Mouse (Mus musculus) embryonic facial prominence, embryonic 15.5 days (tissue): ENCODE measurements around the gene Gmip. TPM values are rescaled to one million over a fixed set of nuclear protein-coding genes. Genes with fewer than 3 reads are reported as not detected.

Source experiments
- ATAC-seq: fragments of 200-750 bp; cut with Nextera tagmentation; 2 replicates; pipeline ENCODE4 v1.8.0; 2017; ENCODE audit warnings: low read depth, moderate TSS enrichment; ENCODE audit not compliant: insufficient number of reproducible peaks, low FRiP score, low TSS enrichment
- H3K27ac ChIP-seq: fragments of 300-500 bp; sonication (generic); replicated peaks from 2 replicates; pipeline ENCODE4 v1.5.1; 2015; ENCODE audit warnings: mild to moderate bottlenecking, inconsistent platforms
- H3K27me3 ChIP-seq: fragments of 300-500 bp; sonication (generic); 2 replicates; pipeline ENCODE4 v1.6.1; 2015; ENCODE audit warnings: inconsistent platforms
- H3K36me3 ChIP-seq: fragments of 300-500 bp; sonication (generic); 2 replicates; pipeline ENCODE4 v1.6.1; 2015; ENCODE audit warnings: mild to moderate bottlenecking, inconsistent platforms
- H3K4me1 ChIP-seq: fragments of 300-500 bp; sonication (generic); 2 replicates; pipeline ENCODE4 v1.6.1; 2015; ENCODE audit warnings: inconsistent platforms
- H3K4me2 ChIP-seq: fragments of 300-500 bp; sonication (generic); replicated peaks from 2 replicates; pipeline ENCODE4 v1.6.1; 2015; ENCODE audit warnings: mild to moderate bottlenecking, inconsistent platforms
- H3K4me3 ChIP-seq: fragments of 300-500 bp; sonication (generic); replicated peaks from 2 replicates; pipeline ENCODE4 v1.5.1; 2015; ENCODE audit warnings: mild to moderate bottlenecking, inconsistent platforms
- H3K9ac ChIP-seq: fragments of 300-500 bp; sonication (generic); 2 replicates; pipeline ENCODE4 v1.6.1; 2015; ENCODE audit warnings: inconsistent platforms
- H3K9me3 ChIP-seq: fragments of 300-500 bp; sonication (generic); replicated peaks from 2 replicates; pipeline ENCODE4 v1.6.1; 2016; ENCODE audit warnings: inconsistent platforms
- WGBS: fragments of 180-500 bp; shearing (Covaris S2); methylation state at CpG from one replicate; pipeline ENCODE4 v1.1.7; 2015; 5-methylcytosine and 5-hydroxymethylcytosine counted together
- polyA plus RNA-seq: library from polyadenylated mRNA; unstranded; fragments of >200 nt; fragmentation: Nextera tagmentation; extraction: Ambion mirVana; gene quantifications from 2 replicates; pipeline ENCODE4 v1.2.1, GENCODE M21; 2015

Gmip gene
- polyA plus RNA-seq, 1 experiment from 2014 or later: 9.5 TPM

GRCm38 (mm10) chr8:69803366-69803765 lies 5.1 kb upstream of the Gmip start:
- H3K36me3 ChIP-seq: peaks cover 94% of the 10 kb centered on the region
- H3K9me3 ChIP-seq: no peaks in the 10 kb centered on the region
- no peak for ATAC-seq
- WGBS: 94% methylated on average over 7 of the region's 7 CpGs
- no peak overlapping the region for H3K4me3 ChIP-seq
- H3K4me2 ChIP-seq: no peak overlapping the region
- H3K27me3 ChIP-seq: no peaks in the 10 kb centered on the region
- H3K4me1 ChIP-seq: peaks cover 4% of the 10 kb centered on the region
- no peak overlapping the region for H3K27ac ChIP-seq
- no peak overlapping the region for H3K9ac ChIP-seq

DNA sequence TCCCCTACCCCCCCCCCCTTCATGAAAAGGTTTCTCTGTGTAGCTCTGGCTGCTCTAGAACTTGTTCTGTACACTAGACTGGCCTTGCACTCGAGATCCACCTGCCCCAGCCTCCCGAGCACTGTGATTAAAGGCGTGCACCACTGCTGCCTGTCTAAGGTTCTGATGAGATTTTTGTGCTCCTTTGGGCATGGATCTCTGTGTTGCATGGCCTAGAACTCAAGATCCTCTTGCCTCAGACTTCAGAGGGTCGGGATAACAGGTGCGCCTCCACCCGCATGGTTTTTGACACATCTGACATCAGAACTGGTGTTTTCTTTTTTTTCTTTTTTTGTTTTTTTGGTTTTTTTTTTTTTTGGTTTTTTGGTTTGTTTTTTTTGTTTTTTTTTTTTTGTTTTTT lies 3.9 kb upstream of the Gmip start:
- Histone ChIP-seq H3K27me3 (no peaks in the 10 kb centered on the region), H3K4me3 (no peak overlapping the region), H3K4me1 (peaks cover 13% of the 10 kb centered on the region), H3K4me2 (no peak overlapping the region), H3K27ac (no peak overlapping the region), H3K9ac (no peak overlapping the region), H3K36me3 (peaks cover 82% of the 10 kb centered on the region), H3K9me3 (no peaks in the 10 kb centered on the region)
- WGBS: 86% methylated on average over 6 of the region's 6 CpGs
- no peak for ATAC-seq

DNA sequence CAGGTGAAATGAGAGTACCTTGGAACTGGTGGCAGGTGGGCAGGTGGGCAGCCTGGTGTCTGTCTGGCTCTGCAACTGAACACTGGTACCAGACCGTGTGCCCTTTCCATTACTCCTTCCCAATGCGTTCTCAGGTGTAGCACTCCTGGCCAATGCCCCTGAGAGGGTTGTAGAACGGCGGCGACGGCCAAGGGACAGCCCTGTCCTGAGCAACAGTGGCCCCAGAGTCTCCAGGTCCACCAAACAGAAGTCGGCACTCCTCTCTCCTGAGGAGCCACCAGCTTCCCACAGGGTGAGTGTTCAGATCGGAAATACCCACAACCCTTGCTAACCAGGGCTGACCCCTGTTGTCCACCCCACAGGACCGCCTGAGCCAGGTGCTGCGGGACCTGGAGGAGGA lies 3.4 kb upstream of the Gmip start:
- peaks cover 76% of the 10 kb centered on the region for H3K36me3 ChIP-seq
- no peak overlapping the region for H3K27ac ChIP-seq
- H3K9ac ChIP-seq: no peak overlapping the region
- peaks cover 13% of the 10 kb centered on the region for H3K4me1 ChIP-seq
- no peak overlapping the region for H3K4me2 ChIP-seq
- H3K4me3 ChIP-seq: no peak overlapping the region
- no peaks in the 10 kb centered on the region for H3K27me3 ChIP-seq
- no peaks in the 10 kb centered on the region for H3K9me3 ChIP-seq
- WGBS: 88% methylated on average over 10 of the region's 10 CpGs
- no peak for ATAC-seq

DNA sequence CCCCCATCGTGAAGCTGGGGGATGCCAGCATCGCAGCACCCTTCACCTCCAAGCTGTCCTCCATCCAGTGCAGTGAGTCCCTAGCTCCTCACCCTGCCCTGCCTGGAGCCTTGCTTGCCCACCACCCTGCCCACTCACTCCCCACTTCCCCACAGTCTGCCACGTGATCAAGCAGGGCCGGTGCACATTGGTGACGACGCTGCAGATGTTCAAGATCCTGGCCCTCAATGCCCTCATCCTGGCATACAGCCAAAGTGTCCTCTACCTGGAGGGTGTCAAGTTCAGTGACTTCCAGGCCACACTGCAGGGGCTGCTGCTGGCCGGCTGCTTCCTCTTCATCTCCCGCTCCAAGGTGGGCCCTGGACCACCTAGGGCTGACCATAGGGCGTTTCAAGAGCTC lies 3.0 kb upstream of the Gmip start:
- WGBS: 92% methylated on average over 9 of the region's 9 CpGs
- no peaks in the 10 kb centered on the region for H3K27me3 ChIP-seq
- H3K4me2 ChIP-seq: no peak overlapping the region
- H3K9me3 ChIP-seq: no peaks in the 10 kb centered on the region
- peaks cover 72% of the 10 kb centered on the region for H3K36me3 ChIP-seq
- no peak overlapping the region for H3K4me3 ChIP-seq
- H3K4me1 ChIP-seq: peaks cover 13% of the 10 kb centered on the region
- ATAC-seq: no peak
- H3K27ac ChIP-seq: no peak overlapping the region
- H3K9ac ChIP-seq: no peak overlapping the region

DNA sequence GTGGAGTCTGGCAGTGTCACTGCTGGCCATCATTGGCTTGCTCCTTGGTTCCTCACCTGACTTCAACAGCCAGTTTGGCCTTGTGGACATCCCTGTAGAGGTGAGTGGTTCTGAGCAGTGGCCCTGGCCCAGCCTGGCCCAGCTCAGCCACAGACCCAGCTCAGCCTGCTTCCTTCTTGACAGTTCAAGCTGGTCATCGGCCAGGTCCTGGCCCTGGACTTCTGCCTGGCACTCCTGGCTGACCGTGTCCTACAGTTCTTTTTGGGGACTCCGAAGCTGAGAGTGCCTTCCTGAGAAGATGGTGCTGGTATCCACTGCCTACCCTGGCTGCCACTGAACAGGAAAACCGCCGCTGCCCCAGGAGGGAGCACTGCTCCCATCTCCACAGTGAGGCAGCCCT lies 1.2 kb upstream of the Gmip start:
- ATAC-seq: no peak
- H3K4me2 ChIP-seq: no peak overlapping the region
- H3K4me1 ChIP-seq: peaks cover 13% of the 10 kb centered on the region
- H3K36me3 ChIP-seq: peaks cover 67% of the 10 kb centered on the region
- 94% methylated on average over 5 of the region's 5 CpGs for WGBS
- no peaks in the 10 kb centered on the region for H3K27me3 ChIP-seq
- H3K4me3 ChIP-seq: no peak overlapping the region
- H3K9me3 ChIP-seq: no peaks in the 10 kb centered on the region
- H3K27ac ChIP-seq: no peak overlapping the region
- no peak overlapping the region for H3K9ac ChIP-seq

DNA sequence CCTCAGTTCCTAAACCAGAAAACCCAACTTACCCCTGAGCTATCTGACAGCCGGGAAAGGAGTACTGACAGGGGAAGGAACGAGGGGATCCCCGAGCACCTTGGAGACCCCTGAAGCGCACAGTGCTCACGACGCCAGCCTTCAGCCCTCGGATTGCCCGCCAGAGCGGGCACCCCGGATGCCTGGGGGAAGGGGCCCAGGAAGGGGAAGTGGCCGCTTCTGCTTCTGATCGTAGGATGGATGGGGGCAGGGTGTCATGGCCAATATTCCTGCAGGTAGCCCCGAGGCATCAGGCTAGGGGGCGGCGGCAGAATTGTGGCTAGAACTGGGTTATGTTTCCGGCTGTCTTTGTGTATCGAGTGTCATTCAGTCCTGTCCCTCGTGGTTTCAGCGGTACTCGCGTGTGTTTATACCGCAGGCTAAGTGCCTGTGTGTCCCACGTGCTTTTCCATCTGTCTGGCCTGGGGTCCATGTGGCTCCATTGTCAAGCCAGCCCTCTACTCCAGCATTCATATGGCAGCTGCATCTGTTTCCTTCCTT lies 455 bp downstream of the Gmip start:
- Histone ChIP-seq H3K9ac (peak overlapping the region; percentile 15), H3K4me1 (peaks cover 13% of the 10 kb centered on the region), H3K27ac (0 out of 2 replicates have a peak overlapping the region, but pooled peaks have one; percentile 28), H3K4me3 (peak overlapping the region; percentile 54), H3K36me3 (peaks cover 55% of the 10 kb centered on the region), H3K4me2 (peak overlapping the region; percentile 78), H3K27me3 (no peaks in the 10 kb centered on the region), H3K9me3 (no peaks in the 10 kb centered on the region)
- 0% methylated on average over 23 of the region's 23 CpGs for WGBS
- ATAC-seq: peak; percentile 46; the same call in 1 of the 2 replicates

GRCm38 (mm10) chr8:69809820-69810219 lies 1.3 kb downstream of the Gmip start:
- no peak overlapping the region for H3K27ac ChIP-seq
- peaks cover 13% of the 10 kb centered on the region for H3K4me1 ChIP-seq
- H3K36me3 ChIP-seq: peaks cover 54% of the 10 kb centered on the region
- no peak overlapping the region for H3K4me3 ChIP-seq
- no peak overlapping the region for H3K9ac ChIP-seq
- no peak for ATAC-seq
- H3K9me3 ChIP-seq: no peaks in the 10 kb centered on the region
- H3K27me3 ChIP-seq: no peaks in the 10 kb centered on the region
- no peak overlapping the region for H3K4me2 ChIP-seq
- WGBS: 53% methylated on average over 3 of the region's 3 CpGs

DNA sequence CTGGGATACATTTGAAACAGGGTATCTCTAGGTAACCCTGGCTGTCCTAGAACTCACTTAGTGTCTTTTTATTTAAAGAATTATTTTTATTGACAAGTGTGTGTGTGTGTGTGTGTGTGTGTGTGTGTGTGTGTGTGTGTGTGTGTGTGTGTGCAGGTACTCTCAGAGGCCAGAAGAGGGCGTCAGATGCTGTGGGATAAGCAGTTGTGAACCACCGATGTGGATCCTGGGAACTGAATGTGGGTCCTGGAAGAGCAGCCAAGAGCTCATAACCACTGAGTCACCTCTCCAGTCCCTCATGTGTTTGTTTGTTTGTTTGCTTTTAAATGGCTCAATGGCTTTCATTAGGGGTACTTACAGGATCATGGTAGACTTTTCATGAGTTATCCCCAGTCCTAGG lies 6.4 kb downstream of the Gmip start:
- Histone ChIP-seq H3K9me3 (no peaks in the 10 kb centered on the region), H3K4me2 (no peak overlapping the region), H3K27ac (no peak overlapping the region), H3K27me3 (no peaks in the 10 kb centered on the region), H3K4me1 (no peaks in the 10 kb centered on the region), H3K4me3 (no peak overlapping the region), H3K9ac (no peak overlapping the region), H3K36me3 (peaks cover 46% of the 10 kb centered on the region)
- 70% methylated on average over 2 of the region's 2 CpGs for WGBS
- ATAC-seq: no peak

GRCm38 (mm10) chr8:69815396-69815795 lies 6.9 kb downstream of the Gmip start:
- no peak overlapping the region for H3K4me2 ChIP-seq
- no peak overlapping the region for H3K27ac ChIP-seq
- H3K9me3 ChIP-seq: no peaks in the 10 kb centered on the region
- no peak overlapping the region for H3K9ac ChIP-seq
- no peak overlapping the region for H3K4me3 ChIP-seq
- H3K27me3 ChIP-seq: no peaks in the 10 kb centered on the region
- 93% methylated on average over 4 of the region's 4 CpGs for WGBS
- H3K4me1 ChIP-seq: no peaks in the 10 kb centered on the region
- peaks cover 46% of the 10 kb centered on the region for H3K36me3 ChIP-seq
- no peak for ATAC-seq

DNA sequence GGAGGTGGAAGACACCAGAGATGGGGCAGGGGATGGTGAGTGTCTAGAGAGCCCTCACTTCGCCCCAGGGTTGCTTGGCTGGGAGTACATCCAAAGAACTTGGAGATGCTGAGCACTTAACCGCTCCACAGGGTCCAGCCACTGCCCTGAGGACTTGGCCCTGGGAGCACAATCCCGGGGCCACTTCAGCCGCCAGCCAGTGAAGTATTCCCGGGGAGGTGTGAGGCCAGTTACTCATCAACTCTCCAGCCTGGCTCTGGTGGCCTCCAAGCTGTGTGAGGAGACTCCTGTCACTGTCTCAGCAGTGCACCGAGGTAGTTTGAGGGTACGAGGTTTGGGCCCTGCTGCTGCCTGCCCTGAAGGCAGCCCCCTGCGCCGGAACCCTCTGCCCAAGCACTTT lies 12.0 kb downstream of the Gmip start:
- no peaks in the 10 kb centered on the region for H3K27me3 ChIP-seq
- ATAC-seq: no peak
- H3K36me3 ChIP-seq: peaks cover 19% of the 10 kb centered on the region; the same call in 1 of the 2 replicates
- H3K27ac ChIP-seq: no peak overlapping the region
- H3K4me3 ChIP-seq: no peak overlapping the region
- no peak overlapping the region for H3K4me2 ChIP-seq
- H3K9me3 ChIP-seq: no peaks in the 10 kb centered on the region
- 74% methylated on average over 9 of the region's 9 CpGs for WGBS
- H3K4me1 ChIP-seq: peaks cover 29% of the 10 kb centered on the region
- H3K9ac ChIP-seq: no peak overlapping the region

DNA sequence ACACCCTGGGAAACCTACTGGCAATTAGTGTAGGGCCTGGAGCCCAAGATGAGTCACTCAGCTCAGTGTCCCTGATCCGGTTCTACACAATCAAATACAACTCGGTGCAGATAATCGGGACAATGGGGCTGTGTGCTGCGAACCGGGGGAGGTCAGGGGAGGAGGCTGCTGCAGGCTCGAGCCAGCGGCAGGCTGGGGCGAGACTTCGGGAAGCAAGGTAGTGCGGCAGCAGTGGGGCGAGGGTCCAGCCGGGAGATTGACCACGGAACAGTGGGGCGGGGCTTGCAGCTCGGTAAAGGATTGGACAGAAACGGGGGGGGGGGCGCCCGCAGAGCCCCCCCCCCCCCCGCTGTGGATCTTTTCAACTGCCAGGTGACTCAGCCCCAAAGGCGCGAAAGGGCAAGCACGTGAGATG lies 13.5 kb downstream of the Gmip start:
- Histone ChIP-seq H3K4me2 (peak overlapping the region; percentile 88), H3K36me3 (peaks cover 19% of the 10 kb centered on the region; the same call in 1 of the 2 replicates), H3K4me1 (peaks cover 29% of the 10 kb centered on the region)

More for the DNA sequence above, 13.5 kb downstream of the Gmip start:
- ATAC-seq: peak; percentile 26; the same call in 1 of the 2 replicates
- Histone ChIP-seq H3K9me3 (no peaks in the 10 kb centered on the region), H3K27me3 (no peaks in the 10 kb centered on the region), H3K27ac (no peak overlapping the region), H3K9ac (peak overlapping the region; percentile 69), H3K4me3 (peak overlapping the region; percentile 67)
- WGBS: 3% methylated on average over 19 of the region's 22 CpGs
